Mouse (Mus musculus) limb, embryonic 12.5 days (tissue): Measurements from ENCODE around the gene Errfi1. TPM values are rescaled to one million over a fixed set of nuclear protein-coding genes. Genes with fewer than 3 reads are reported as not detected.
"Not testable (repeated sequence)": the region's sequence is repeated elsewhere in the genome, so short reads cannot be mapped to it uniquely, and the experiment has no call there.

Experiments used
- ATAC-seq: fragments of 200-750 bp; cut with Nextera tagmentation; 2 replicates; pipeline ENCODE4 v1.8.0; 2017; ENCODE audit warnings: low read depth, moderate TSS enrichment; ENCODE audit not compliant: insufficient number of reproducible peaks, insufficient read depth, low FRiP score, low TSS enrichment
- H3K27ac ChIP-seq: fragments of 300-500 bp; sonication (generic); 2 replicates; pipeline ENCODE4 v1.5.1; 2016; ENCODE audit warnings: mild to moderate bottlenecking, moderate library complexity
- H3K27me3 ChIP-seq: fragments of 300-500 bp; sonication (generic); 2 replicates; pipeline ENCODE4 v1.6.1; 2016; ENCODE audit warnings: mild to moderate bottlenecking, moderate library complexity
- H3K36me3 ChIP-seq: fragments of 300-500 bp; sonication (generic); 2 replicates; pipeline ENCODE4 v1.6.1; 2016; ENCODE audit warnings: mild to moderate bottlenecking, moderate library complexity
- H3K4me1 ChIP-seq: fragments of 300-500 bp; sonication (generic); replicated peaks from 2 replicates; pipeline ENCODE4 v1.6.1; 2016
- H3K4me2 ChIP-seq: fragments of 300-500 bp; sonication (generic); 2 replicates; pipeline ENCODE4 v1.6.1; 2016; ENCODE audit warnings: mild to moderate bottlenecking, moderate library complexity
- H3K4me3 ChIP-seq: fragments of 300-500 bp; sonication (generic); replicated peaks from 2 replicates; pipeline ENCODE4 v1.5.1; 2016; ENCODE audit warnings: mild to moderate bottlenecking
- H3K9ac ChIP-seq: fragments of 300-500 bp; sonication (generic); replicated peaks from 2 replicates; pipeline ENCODE4 v1.6.1; 2016; ENCODE audit warnings: mild to moderate bottlenecking, moderate library complexity
- H3K9me3 ChIP-seq: fragments of 300-500 bp; sonication (generic); 2 replicates; pipeline ENCODE4 v1.6.1; 2016; ENCODE audit warnings: mild to moderate bottlenecking, moderate library complexity
- WGBS: fragments of 180-500 bp; shearing (Covaris S2); methylation state at CpG from one replicate; pipeline ENCODE4 v1.1.7; 2016; 5-methylcytosine and 5-hydroxymethylcytosine counted together
- polyA plus RNA-seq: library from polyadenylated mRNA; unstranded; fragments of >200 nt; fragmentation: Nextera tagmentation; extraction: Ambion mirVana; gene quantifications from 2 replicates; pipeline ENCODE4 v1.2.1, GENCODE M21; 2016

Gene Errfi1
- polyA plus RNA-seq, 1 experiment from 2014 or later: 25.7 TPM

DNA sequence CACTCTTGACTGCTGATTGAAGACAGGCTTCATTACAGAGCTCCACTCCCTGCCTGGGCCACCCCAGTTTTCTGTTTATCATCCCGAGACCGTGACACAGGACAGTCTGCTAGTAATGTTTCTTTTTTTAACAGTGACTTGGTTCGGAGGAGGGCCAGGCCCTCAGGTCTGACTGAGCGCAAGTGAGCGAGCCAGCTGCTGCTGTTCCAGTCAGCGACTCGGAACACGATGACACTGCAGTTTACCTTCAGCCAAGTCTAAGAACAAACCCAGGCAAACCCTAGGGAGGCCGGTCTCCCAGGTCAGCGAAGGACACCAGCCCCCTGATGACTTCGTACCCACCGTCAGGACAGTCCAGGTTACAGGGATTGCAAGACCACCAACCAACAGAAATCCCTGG, 48.3 kb downstream of the Errfi1 start:
- H3K4me1 ChIP-seq: no peaks in the 10 kb centered on the region
- H3K27ac ChIP-seq: no peak overlapping the region
- no peak overlapping the region for H3K4me3 ChIP-seq
- no peaks in the 10 kb centered on the region for H3K9me3 ChIP-seq
- H3K4me2 ChIP-seq: no peak overlapping the region
- H3K27me3 ChIP-seq: no peaks in the 10 kb centered on the region
- ATAC-seq: no peak
- H3K36me3 ChIP-seq: peaks cover 89% of the 10 kb centered on the region
- H3K9ac ChIP-seq: no peak overlapping the region
- WGBS: 92% methylated on average over 12 of the region's 12 CpGs

DNA sequence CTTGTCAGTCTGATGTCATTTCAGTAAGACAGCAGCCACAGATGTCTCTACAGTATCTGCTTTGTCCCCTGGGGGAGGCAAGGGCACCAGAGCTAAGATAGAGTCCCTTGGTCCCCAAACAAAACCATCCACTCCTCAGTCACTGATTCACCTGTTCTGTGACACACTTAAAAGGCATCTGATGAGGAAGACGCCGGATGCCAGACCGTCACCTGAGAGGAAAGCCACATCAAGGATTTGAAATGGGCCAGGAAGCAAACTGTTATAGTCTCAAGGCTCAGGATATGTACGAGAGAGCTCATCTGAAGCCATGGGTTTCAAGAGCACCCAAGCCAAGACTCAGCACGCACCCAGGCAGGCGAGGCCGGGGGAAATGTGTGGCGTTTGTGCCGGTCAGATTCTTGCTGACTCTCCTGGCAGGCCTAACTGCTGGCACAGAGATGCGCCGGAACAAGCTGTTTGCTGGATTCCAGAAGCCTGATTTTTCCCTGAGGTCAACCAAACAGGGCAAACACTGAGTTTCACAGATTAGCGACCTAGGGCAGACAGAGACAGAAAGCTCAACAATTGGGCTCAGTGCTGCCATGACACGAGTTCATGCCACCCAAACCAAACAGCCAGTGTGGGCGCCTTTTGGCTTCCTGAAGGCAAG, 49.5 kb downstream of the Errfi1 start:
- Histone ChIP-seq H3K4me3 (no peak overlapping the region), H3K27me3 (no peaks in the 10 kb centered on the region), H3K27ac (no peak overlapping the region), H3K4me1 (no peaks in the 10 kb centered on the region), H3K9me3 (no peaks in the 10 kb centered on the region), H3K4me2 (no peak overlapping the region), H3K36me3 (peaks cover 89% of the 10 kb centered on the region), H3K9ac (no peak overlapping the region)
- ATAC-seq: no peak
- 94% methylated on average over 14 of the region's 14 CpGs for WGBS

DNA sequence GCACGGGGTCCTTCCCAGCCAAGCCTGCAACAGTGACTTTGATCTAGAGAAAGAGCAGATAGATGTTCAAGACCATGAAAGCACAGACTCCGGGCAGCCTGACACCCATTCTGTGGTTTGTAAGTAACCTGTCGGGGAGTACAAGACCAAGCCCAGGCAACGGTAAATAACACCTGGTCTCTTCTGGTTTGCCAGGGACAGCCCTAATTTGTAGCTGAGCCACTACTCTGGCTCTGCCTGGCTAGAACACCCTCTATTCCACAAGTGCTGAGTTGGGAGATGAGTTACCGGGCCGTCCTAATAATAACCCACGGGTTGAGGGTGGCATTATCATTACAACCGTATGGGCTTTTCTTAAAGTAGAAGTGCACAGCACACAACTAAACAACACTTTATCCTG, 53.4 kb downstream of the Errfi1 start:
- no peaks in the 10 kb centered on the region for H3K27me3 ChIP-seq
- no peak overlapping the region for H3K4me3 ChIP-seq
- H3K4me2 ChIP-seq: no peak overlapping the region
- no peak for ATAC-seq
- no peak overlapping the region; the same call in 1 of the 2 replicates for H3K9ac ChIP-seq
- H3K4me1 ChIP-seq: peaks cover 8% of the 10 kb centered on the region
- 93% methylated on average over 8 of the region's 8 CpGs for WGBS
- H3K36me3 ChIP-seq: peaks cover 52% of the 10 kb centered on the region
- no peaks in the 10 kb centered on the region for H3K9me3 ChIP-seq
- no peak overlapping the region for H3K27ac ChIP-seq

DNA sequence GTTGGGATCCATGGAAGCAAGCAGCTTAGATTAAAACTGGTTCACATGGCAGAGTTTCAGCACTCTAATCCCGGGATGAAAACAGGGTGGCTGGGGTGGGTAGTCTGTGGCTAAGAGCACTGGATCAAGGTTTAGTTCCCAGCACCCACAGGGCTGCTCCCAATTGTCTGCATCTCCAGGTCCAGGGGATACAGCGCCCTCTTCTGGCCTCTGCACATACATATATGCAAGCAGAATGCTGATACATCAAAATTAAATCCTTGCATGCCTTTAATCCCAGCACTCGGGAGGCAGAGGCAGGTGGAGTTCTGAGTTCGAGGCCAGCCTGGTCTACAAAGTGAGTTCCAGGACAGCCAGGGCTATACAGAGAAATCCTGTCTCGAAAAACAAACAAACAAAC, 54.8 kb downstream of the Errfi1 start:
- not testable (repeated sequence) for H3K9ac ChIP-seq, H3K9me3 ChIP-seq, H3K27ac ChIP-seq, H3K27me3 ChIP-seq, ATAC-seq, H3K4me3 ChIP-seq
- H3K4me1 ChIP-seq: peaks cover 13% of the 10 kb centered on the region
- peak overlapping the region; percentile 71 for H3K4me2 ChIP-seq
- WGBS: 79% methylated on average over 5 of the region's 5 CpGs
- peaks cover 38% of the 10 kb centered on the region for H3K36me3 ChIP-seq

DNA sequence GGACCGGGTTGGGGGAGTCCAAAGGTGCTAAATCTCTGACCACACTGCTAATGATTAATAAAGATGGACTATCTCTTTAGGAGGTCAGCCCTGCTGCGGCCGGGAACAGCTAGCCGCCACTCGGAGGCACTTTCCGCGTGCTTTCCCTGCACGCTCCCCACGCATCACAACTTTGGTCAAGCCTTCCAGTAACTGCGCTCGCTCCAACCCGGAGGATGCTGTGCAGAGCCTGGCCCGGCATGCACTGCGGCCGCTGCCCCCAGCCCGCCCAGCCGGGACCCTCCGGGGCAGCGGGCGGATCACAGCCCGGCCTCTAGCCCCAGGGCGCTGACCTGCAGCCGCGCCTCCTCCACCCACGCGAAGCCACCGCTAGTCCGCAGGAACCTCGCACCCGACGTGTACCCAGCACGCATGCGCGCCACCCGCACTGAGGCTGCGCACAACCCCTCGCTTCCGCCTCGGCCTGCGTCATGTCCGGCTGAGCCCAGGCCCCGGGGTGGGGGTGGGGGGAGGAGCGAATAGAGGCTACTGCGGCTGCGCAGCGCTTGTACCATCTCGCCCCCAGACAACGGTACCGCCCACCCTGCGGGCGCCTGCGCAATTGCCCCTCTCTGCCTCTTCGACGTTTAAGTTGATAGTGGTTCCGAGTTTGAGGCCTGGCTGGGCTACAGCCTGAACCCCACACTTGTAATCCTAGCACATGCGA, 55.9 kb downstream of the Errfi1 start:
- Histone ChIP-seq H3K4me3 (peak overlapping the region; percentile 88), H3K27ac (peak overlapping the region; percentile 88), H3K36me3 (peaks cover 29% of the 10 kb centered on the region), H3K9me3 (no peaks in the 10 kb centered on the region), H3K27me3 (no peaks in the 10 kb centered on the region), H3K4me1 (peaks cover 16% of the 10 kb centered on the region), H3K4me2 (peak overlapping the region; percentile 71), H3K9ac (peak overlapping the region; percentile 90)
- under 1% methylated on average over 56 of the region's 56 CpGs for WGBS
- ATAC-seq: peak; percentile 83

DNA sequence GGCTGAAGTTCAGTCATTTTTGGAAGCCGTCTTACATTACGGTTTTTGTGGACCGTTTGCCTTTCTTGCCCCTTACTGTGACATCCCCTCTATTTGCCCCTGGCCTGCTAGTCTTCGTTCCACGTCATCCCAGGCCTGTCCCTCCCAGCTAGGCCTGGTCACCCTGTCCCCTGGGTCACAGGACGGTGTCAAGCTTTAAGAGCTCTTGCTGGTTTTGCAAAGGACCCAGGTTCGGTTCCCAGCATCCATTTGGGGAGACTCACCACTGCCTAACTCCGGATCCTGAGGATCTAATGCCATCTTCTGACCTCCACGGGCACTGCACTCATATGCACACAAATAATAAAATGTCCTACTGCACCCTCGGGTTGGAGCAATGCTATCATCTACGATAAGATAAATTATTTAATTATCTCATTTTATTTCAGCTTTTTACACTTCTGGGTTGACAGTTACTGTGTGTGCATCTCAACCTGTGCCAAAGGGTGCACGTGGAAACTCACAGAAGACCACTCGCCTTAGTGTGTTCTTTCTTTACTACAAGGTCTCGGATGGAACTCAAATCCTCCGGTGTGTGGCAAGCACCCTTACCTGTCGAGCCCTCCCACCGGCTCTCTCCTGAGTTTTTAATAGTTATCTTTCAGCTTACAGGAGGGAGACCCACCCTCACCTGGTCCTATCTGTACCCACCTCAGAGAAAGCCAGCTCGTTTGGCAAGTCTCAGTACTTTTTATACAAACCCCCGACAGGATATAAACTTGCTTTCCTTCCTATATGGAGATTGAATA, 56.6 kb downstream of the Errfi1 start:
- no peak overlapping the region for H3K9ac ChIP-seq
- peaks cover 24% of the 10 kb centered on the region for H3K36me3 ChIP-seq
- H3K27me3 ChIP-seq: no peaks in the 10 kb centered on the region
- H3K4me1 ChIP-seq: peaks cover 23% of the 10 kb centered on the region
- no peaks in the 10 kb centered on the region for H3K9me3 ChIP-seq
- peak overlapping the region; percentile 71 for H3K4me2 ChIP-seq
- WGBS: 88% methylated on average over 19 of the region's 19 CpGs
- ATAC-seq: no peak
- peak overlapping the region; percentile 88 for H3K4me3 ChIP-seq
- peak overlapping the region; percentile 69 for H3K27ac ChIP-seq

DNA sequence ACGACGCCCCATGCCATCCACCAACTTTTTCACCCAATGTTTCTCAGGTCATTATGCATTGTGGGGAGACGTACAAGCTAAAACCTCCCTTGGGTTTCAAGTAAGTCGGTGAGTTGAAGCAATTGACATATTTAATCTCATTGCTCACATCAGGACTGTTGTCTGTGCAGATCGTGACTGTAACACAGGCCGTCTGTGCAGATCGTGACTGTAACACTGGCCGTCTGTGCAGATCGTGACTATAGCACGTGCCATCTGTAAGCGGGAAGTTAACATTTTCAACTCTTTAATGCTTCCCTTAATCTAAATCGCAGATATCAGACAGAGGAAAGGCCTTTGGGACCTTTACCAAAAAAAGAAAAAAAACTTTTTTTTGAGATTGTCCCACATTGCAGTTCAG, 60.0 kb downstream of the Errfi1 start:
- Histone ChIP-seq H3K9me3 (no peaks in the 10 kb centered on the region), H3K36me3 (no peaks in the 10 kb centered on the region), H3K4me1 (peaks cover 22% of the 10 kb centered on the region), H3K9ac (peak overlapping the region; percentile 73), H3K27ac (peak overlapping the region; percentile 90), H3K4me3 (peak overlapping the region; percentile 66), H3K4me2 (peak overlapping the region; percentile 69), H3K27me3 (no peaks in the 10 kb centered on the region)
- 21% methylated on average over 12 of the region's 12 CpGs for WGBS
- no peak for ATAC-seq

DNA sequence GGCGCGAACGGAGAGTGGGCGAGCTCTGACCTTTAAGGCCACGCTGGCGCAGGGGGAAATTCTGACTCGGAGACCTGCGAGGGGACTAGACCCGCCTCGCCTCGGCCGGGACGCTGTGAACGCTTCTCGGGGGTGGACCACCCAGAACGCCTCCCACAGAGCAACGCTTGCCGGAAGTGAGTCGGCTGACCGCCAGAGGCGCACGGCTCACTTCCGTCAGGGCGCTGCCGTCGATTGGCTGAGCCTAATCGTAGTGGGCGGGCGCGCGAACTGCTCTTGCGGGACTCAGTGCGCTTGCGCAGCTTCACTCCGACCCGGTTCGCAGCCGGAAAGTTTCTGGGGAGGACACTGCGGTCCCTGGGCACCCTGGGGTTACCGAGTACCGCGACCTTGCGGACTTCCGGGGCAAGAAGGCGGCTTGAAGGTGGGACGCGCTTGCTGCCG, 60.6 kb downstream of the Errfi1 start, which contains the start of the genes Park7 and Tnfrsf9:
Gene Park7 (minus strand): TSS at position 148 of the 444 bp plus-strand sequence.
Gene Tnfrsf9 (plus strand): TSS at position 273 of the 444 bp plus-strand sequence.
- peak within 1 kb of the TSS; percentile 69 for H3K4me2 ChIP-seq
- peak; percentile 67 for ATAC-seq
- H3K9me3 ChIP-seq: no peaks in the 10 kb centered on the region
- under 1% methylated on average over 48 of the region's 48 CpGs for WGBS
- H3K9ac ChIP-seq: peak within 1 kb of the TSS; percentile 78
- H3K36me3 ChIP-seq: no peaks in the 10 kb centered on the region
- peak within 1 kb of the TSS; percentile 90 for H3K27ac ChIP-seq
- H3K4me1 ChIP-seq: peaks cover 18% of the 10 kb centered on the region
- peak within 1 kb of the TSS; percentile 66 for H3K4me3 ChIP-seq
- H3K27me3 ChIP-seq: no peaks in the 10 kb centered on the region

DNA sequence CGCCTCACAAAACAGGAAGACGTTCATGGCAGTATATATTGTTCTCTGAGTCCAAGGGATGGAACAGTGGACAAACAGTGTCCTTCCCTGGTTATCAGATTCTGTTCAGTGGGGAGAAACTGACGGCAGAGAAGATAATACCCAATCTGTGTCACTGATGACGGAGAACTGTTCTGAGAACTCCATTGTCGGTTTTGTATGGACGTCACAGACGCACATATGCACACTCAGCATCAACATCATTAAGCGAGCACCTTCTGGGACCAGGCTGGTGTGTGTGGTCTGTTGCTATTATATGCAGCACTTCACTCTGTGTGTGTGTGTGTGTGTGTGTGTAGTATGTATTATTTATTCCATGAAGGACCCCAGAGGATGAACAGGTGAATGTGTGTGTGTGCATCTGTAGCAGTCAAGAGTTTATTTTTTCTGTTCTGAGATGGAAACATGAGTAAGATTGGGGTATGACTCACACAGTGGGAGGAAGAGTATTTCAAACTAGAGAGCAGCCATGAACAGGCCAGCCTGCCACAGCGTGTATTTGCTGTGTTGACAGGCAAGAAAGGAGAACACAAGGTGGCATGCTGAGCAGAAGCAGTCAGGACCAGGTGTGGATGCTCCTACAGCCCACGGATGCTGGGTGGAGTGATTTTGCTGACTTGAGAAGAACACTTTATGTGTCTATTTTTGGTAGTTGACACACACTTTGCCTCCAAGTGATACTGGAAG, 61.6 kb downstream of the Errfi1 start:
- H3K4me3 ChIP-seq: peak overlapping the region; percentile 66
- 63% methylated on average over 10 of the region's 10 CpGs for WGBS
- peak overlapping the region; percentile 60; the same call in 1 of the 2 replicates for H3K27ac ChIP-seq
- no peaks in the 10 kb centered on the region for H3K27me3 ChIP-seq
- H3K9me3 ChIP-seq: no peaks in the 10 kb centered on the region
- no peaks in the 10 kb centered on the region for H3K36me3 ChIP-seq
- H3K4me1 ChIP-seq: peaks cover 18% of the 10 kb centered on the region
- ATAC-seq: no peak
- H3K4me2 ChIP-seq: peak overlapping the region; percentile 69
- H3K9ac ChIP-seq: peak overlapping the region; percentile 78

DNA sequence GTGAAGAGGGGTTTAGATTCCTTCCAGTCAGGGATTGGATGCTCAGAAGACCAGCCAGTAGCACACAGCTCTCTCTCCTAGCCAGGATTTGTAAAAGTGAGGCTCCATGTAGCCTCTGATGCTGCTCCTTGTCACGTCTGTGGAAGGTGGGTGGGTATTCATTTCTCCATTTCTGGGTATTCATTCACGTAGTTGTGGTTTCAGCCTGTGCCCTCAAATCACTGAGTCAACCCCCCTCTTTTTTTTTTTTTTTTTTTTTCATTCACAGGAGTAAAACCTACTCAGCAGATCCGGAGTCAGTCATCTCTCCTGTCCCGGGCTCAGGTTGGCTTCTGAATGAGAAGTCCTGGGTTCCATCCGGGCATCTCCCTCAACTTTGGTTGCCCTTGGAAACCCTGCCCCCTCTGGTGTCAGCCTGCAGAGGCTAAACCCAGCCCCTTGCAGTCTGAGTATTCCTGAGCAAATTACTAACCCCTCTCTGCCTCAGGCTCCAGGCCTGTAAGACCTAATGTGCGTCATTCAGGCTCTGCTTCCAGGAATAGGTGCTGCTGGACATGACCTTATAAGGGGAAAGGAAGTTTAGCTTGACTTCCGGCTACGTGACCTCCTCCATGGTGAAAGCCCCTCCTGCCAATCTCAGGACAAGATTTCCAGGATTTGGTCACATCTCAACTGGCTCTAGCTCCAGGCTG, 63.8 kb downstream of the Errfi1 start:
- Histone ChIP-seq H3K36me3 (no peaks in the 10 kb centered on the region), H3K27me3 (no peaks in the 10 kb centered on the region), H3K4me2 (no peak overlapping the region), H3K4me3 (no peak overlapping the region), H3K4me1 (peaks cover 21% of the 10 kb centered on the region), H3K27ac (no peak overlapping the region), H3K9me3 (no peaks in the 10 kb centered on the region), H3K9ac (no peak overlapping the region)
- no peak for ATAC-seq
- WGBS: 78% methylated on average over 8 of the region's 8 CpGs
